Mouse (Mus musculus): ENCODE data around the gene Hoxb3. TPM values are rescaled to one million over a fixed set of nuclear protein-coding genes. Genes with fewer than 3 reads are reported as not detected.

Hoxb3 gene
- total RNA-seq, 2 experiments from 2014 or later: not detected

GRCm38 (mm10) chr11:96317608-96318367 lies 5.3 kb upstream of the Hoxb3 start, which contains the start of gene Hoxb4:
Gene Hoxb4, plus strand, starts transcription at chr11:96318267.
- no peak for DNase-seq (ENCODE audit: low spot score in 2 of 2)

GRCm38 (mm10) chr11:96318368-96319070 lies 4.6 kb upstream of the Hoxb3 start:
- no peak for DNase-seq (ENCODE audit: low spot score in 2 of 2)

GRCm38 (mm10) chr11:96319071-96319902 lies 3.8 kb upstream of the Hoxb3 start:
- DNase-seq (ENCODE audit: low spot score in 2 of 2): no peak

GRCm38 (mm10) chr11:96319910-96320309 lies 3.2 kb upstream of the Hoxb3 start:
- no peak for DNase-seq (ENCODE audit: low spot score in 2 of 2)

- DNase-seq (ENCODE audit: low spot score in 2 of 2): no peak
Measured at GRCm38 (mm10) chr11:96320688-96321087, 2.4 kb upstream of the Hoxb3 start.

- DNase-seq (ENCODE audit: low spot score in 2 of 2): no peak
Measured at GRCm38 (mm10) chr11:96321846-96322245, 1.3 kb upstream of the Hoxb3 start.

GRCm38 (mm10) chr11:96322738-96323137 lies 388 bp upstream of the Hoxb3 start:
- no peak for DNase-seq (ENCODE audit: low spot score in 2 of 2)

- no peak for DNase-seq (ENCODE audit: low spot score in 2 of 2)
Measured at GRCm38 (mm10) chr11:96324125-96324524, 999 bp downstream of the Hoxb3 start.

GRCm38 (mm10) chr11:96324965-96325364 lies 1.8 kb downstream of the Hoxb3 start:
- DNase-seq (ENCODE audit: low spot score in 2 of 2): no peak

- DNase-seq (ENCODE audit: low spot score in 2 of 2): no peak
Measured at GRCm38 (mm10) chr11:96325747-96326212, 2.7 kb downstream of the Hoxb3 start.

GRCm38 (mm10) chr11:96326705-96327104 lies 3.6 kb downstream of the Hoxb3 start:
- DNase-seq (ENCODE audit: low spot score in 2 of 2): no peak

GRCm38 (mm10) chr11:96327122-96327521 lies 4.0 kb downstream of the Hoxb3 start:
- DNase-seq (ENCODE audit: low spot score in 2 of 2): no peak

- DNase-seq (ENCODE audit: low spot score in 2 of 2): no peak
Measured at GRCm38 (mm10) chr11:96327750-96328149, 4.6 kb downstream of the Hoxb3 start.

- DNase-seq (ENCODE audit: low spot score in 2 of 2): no peak
Measured at GRCm38 (mm10) chr11:96328605-96329004, 5.5 kb downstream of the Hoxb3 start.

GRCm38 (mm10) chr11:96332105-96332504 lies 9.0 kb downstream of the Hoxb3 start:
- DNase-seq (ENCODE audit: low spot score in 2 of 2): no peak

- no peak for DNase-seq (ENCODE audit: low spot score in 2 of 2)
Measured at GRCm38 (mm10) chr11:96332618-96333032, 9.5 kb downstream of the Hoxb3 start.

GRCm38 (mm10) chr11:96333241-96334001 lies 10.3 kb downstream of the Hoxb3 start:
- DNase-seq (ENCODE audit: low spot score in 2 of 2): no peak

GRCm38 (mm10) chr11:96334002-96334364 lies 10.9 kb downstream of the Hoxb3 start:
- DNase-seq (ENCODE audit: low spot score in 2 of 2): no peak

- DNase-seq (ENCODE audit: low spot score in 2 of 2): no peak
Measured at GRCm38 (mm10) chr11:96334998-96335397, 11.9 kb downstream of the Hoxb3 start.

- DNase-seq (ENCODE audit: low spot score in 2 of 2): no peak
Measured at GRCm38 (mm10) chr11:96336597-96336996, 13.5 kb downstream of the Hoxb3 start.

GRCm38 (mm10) chr11:96337026-96337425 lies 13.9 kb downstream of the Hoxb3 start:
- DNase-seq (ENCODE audit: low spot score in 2 of 2): no peak
